31 mouse cellular contexts compared by ENCODE assay signal in genomic region chr13:113203146-113203545, GRCm38 (mm10). TPM values are rescaled to one million over a fixed set of nuclear protein-coding genes. Genes with fewer than 3 reads are reported as not detected.
"Had no signal": no experiment of that assay in that cellular context is flagged by ENCODE, and none has a peak within 500 bp of the region (broad histone marks: within the 10 kb centered on the region; RNA-seq: fewer than 3 reads in every experiment).

No protein-coding gene starts in this region.

- H3K27ac ChIP-seq: heart, embryonic 13.5 days; heart, embryonic 15.5 days; hindbrain, embryonic 14.5 days; intestine, embryonic 15.5 days; limb, embryonic 13.5 days; limb, embryonic 15.5 days; liver, embryonic 12.5 days; liver, embryonic 14.5 days had no signal

- H3K27me3 ChIP-seq: heart, embryonic 13.5 days; heart, embryonic 15.5 days; intestine, embryonic 15.5 days; limb, embryonic 13.5 days; limb, embryonic 15.5 days; liver, embryonic 12.5 days had no signal

- H3K9me3 ChIP-seq: heart, embryonic 13.5 days; heart, embryonic 15.5 days; intestine, embryonic 15.5 days; limb, embryonic 13.5 days; limb, embryonic 15.5 days; liver, embryonic 12.5 days had no signal

- ATAC-seq: hindbrain, embryonic 16.5 days; inflammation-experienced regulatory T-cells, adult 6 months; intestine, embryonic 15.5 days; intestine, postnatal 0 days; liver, embryonic 12.5 days had no signal

- H3K36me3 ChIP-seq: heart, embryonic 13.5 days; heart, embryonic 15.5 days; intestine, embryonic 15.5 days; limb, embryonic 13.5 days; limb, embryonic 15.5 days; liver, embryonic 12.5 days had no signal

- H3K4me1 ChIP-seq: heart, embryonic 15.5 days; intestine, embryonic 15.5 days; limb, embryonic 15.5 days had no signal

- DNase-seq: gastrocnemius, postnatal 14 days; gastrocnemius, postnatal 36 days; heart, adult 18-20 months; heart, postnatal 14 days; heart, postnatal 36 days; kidney, adult 18-20 months; kidney, adult 8-10 months; kidney, postnatal 10 days; kidney, postnatal 36 days; layer of hippocampus, adult 9-11 months; layer of hippocampus, postnatal 36 days; left cerebral cortex, postnatal 4 days had no signal

- H3K4me2 ChIP-seq: heart, embryonic 11.5 days; heart, embryonic 13.5 days; heart, embryonic 15.5 days; hindbrain, embryonic 14.5 days; intestine, embryonic 15.5 days; limb, embryonic 13.5 days; limb, embryonic 15.5 days; liver, embryonic 12.5 days had no signal

- H3K4me3 ChIP-seq: heart, embryonic 13.5 days; heart, embryonic 15.5 days; intestine, embryonic 15.5 days; limb, embryonic 13.5 days; limb, embryonic 15.5 days; liver, embryonic 12.5 days had no signal

- H3K9ac ChIP-seq: heart, embryonic 13.5 days; heart, embryonic 15.5 days; hindbrain, embryonic 14.5 days; intestine, embryonic 15.5 days; limb, embryonic 13.5 days; limb, embryonic 15.5 days; liver, embryonic 12.5 days; liver, embryonic 14.5 days had no signal

RNA-seq across cellular contexts. Expression of gene Gzmk, which starts 22.6 kb away (rescaled TPM):
- polyA plus RNA-seq: gonadal fat pad, adult 2 months; heart, embryonic 11.5 days; heart, embryonic 13.5 days; heart, embryonic 15.5 days; heart, postnatal 0 days; hindbrain, embryonic 11.5 days; hindbrain, embryonic 14.5 days; hindbrain, embryonic 16.5 days; intestine, embryonic 15.5 days; intestine, postnatal 0 days; kidney, embryonic 14.5 days; kidney, embryonic 16.5 days; limb, embryonic 11.5 days; limb, embryonic 13.5 days; limb, embryonic 15.5 days; liver, adult 2 months; liver, embryonic 12.5 days; liver, embryonic 14.5 days had no signal
